Mouse (Mus musculus): ENCODE results near the gene Tfap2d. TPM values are rescaled to one million over a fixed set of nuclear protein-coding genes. Genes with fewer than 3 reads are reported as not detected.

Tfap2d gene
- 0.49 and 0.79 TPM in 2 replicates for polyA plus RNA-seq (2014; fragmentation: Nextera tagmentation; extraction: Ambion mirVana)

- Histone ChIP-seq H3K4me1 (replicated peaks; ENCODE audit: control insufficient read depth, insufficient read depth, low read length) (no peaks in the 10 kb centered on the region), H3K27me3 (ENCODE audit: control insufficient read depth, insufficient read depth, low read length) (peaks cover 90% of the 10 kb centered on the region), H3K4me3 (ENCODE audit: low read depth, low read length) (no peak within 1 kb of the TSS), H3K27ac (ENCODE audit: low read depth, low read length) (no peak within 1 kb of the TSS), H3K9ac (ENCODE audit: low read length) (no peak within 1 kb of the TSS), H3K36me3 (ENCODE audit: control insufficient read depth, insufficient read depth, low read length) (no peaks in the 10 kb centered on the region), H3K4me2 (ENCODE audit: low read depth, low read length, severe bottlenecking) (no peak within 1 kb of the TSS), H3K9me3 (ENCODE audit: control insufficient read depth, low read length) (no peaks in the 10 kb centered on the region)
- WGBS: 4% methylated on average over 6 of the region's 6 CpGs
- ATAC-seq (replicated peaks; ENCODE audit: low FRiP score) (no peak), DNase-seq (ENCODE audit: low spot score) (no peak)
These were observed at the start of gene Tfap2d for GRCm38 (mm10) chr1:19102631-19103030. TSS of gene Tfap2d (plus strand) at chr1:19103022.

- Histone ChIP-seq H3K4me1 (replicated peaks; ENCODE audit: control insufficient read depth, insufficient read depth, low read length) (no peaks in the 10 kb centered on the region), H3K27me3 (ENCODE audit: control insufficient read depth, insufficient read depth, low read length) (no peaks in the 10 kb centered on the region), H3K36me3 (ENCODE audit: control insufficient read depth, insufficient read depth, low read length) (no peaks in the 10 kb centered on the region), H3K4me2 (ENCODE audit: low read depth, low read length, severe bottlenecking) (no peak overlapping the region), H3K4me3 (ENCODE audit: low read depth, low read length) (no peak overlapping the region), H3K9me3 (ENCODE audit: control insufficient read depth, low read length) (no peaks in the 10 kb centered on the region), H3K27ac (ENCODE audit: low read depth, low read length) (no peak overlapping the region), H3K9ac (ENCODE audit: low read length) (no peak overlapping the region)
- ATAC-seq (replicated peaks; ENCODE audit: low FRiP score): 0 out of 2 replicates have a peak, but pooled peaks have one; percentile 44
- WGBS: 16% methylated on average over 3 of the region's 3 CpGs
- DNase-seq (ENCODE audit: low spot score): no peak
These were observed 46.5 kb upstream of the Tfap2d start for GRCm38 (mm10) chr1:19056300-19056699.

GRCm38 (mm10) chr1:19056861-19057260 lies 46.0 kb upstream of the Tfap2d start:
- H3K4me1 ChIP-seq (replicated peaks; ENCODE audit: control insufficient read depth, insufficient read depth, low read length): no peaks in the 10 kb centered on the region
- H3K4me3 ChIP-seq (ENCODE audit: low read depth, low read length): no peak overlapping the region
- no peak overlapping the region for H3K4me2 ChIP-seq (ENCODE audit: low read depth, low read length, severe bottlenecking)
- no peak for DNase-seq (ENCODE audit: low spot score)
- H3K27ac ChIP-seq (ENCODE audit: low read depth, low read length): no peak overlapping the region
- WGBS: 75% methylated on average over 6 of the region's 6 CpGs
- no peak overlapping the region for H3K9ac ChIP-seq (ENCODE audit: low read length)
- no peaks in the 10 kb centered on the region for H3K36me3 ChIP-seq (ENCODE audit: control insufficient read depth, insufficient read depth, low read length)
- no peaks in the 10 kb centered on the region for H3K27me3 ChIP-seq (ENCODE audit: control insufficient read depth, insufficient read depth, low read length)
- no peaks in the 10 kb centered on the region for H3K9me3 ChIP-seq (ENCODE audit: control insufficient read depth, low read length)
- ATAC-seq (replicated peaks; ENCODE audit: low FRiP score): no peak

GRCm38 (mm10) chr1:19088078-19088477 lies 14.7 kb upstream of the Tfap2d start:
- peak; percentile 36; the same call in 1 of the 2 replicates for ATAC-seq (replicated peaks; ENCODE audit: low FRiP score)
- 11% methylated on average over 8 of the region's 8 CpGs for WGBS
- Histone ChIP-seq H3K4me2 (ENCODE audit: low read depth, low read length, severe bottlenecking) (no peak overlapping the region), H3K36me3 (ENCODE audit: control insufficient read depth, insufficient read depth, low read length) (no peaks in the 10 kb centered on the region), H3K4me3 (ENCODE audit: low read depth, low read length) (no peak overlapping the region), H3K27ac (ENCODE audit: low read depth, low read length) (no peak overlapping the region), H3K27me3 (ENCODE audit: control insufficient read depth, insufficient read depth, low read length) (no peaks in the 10 kb centered on the region), H3K9ac (ENCODE audit: low read length) (no peak overlapping the region), H3K4me1 (replicated peaks; ENCODE audit: control insufficient read depth, insufficient read depth, low read length) (no peaks in the 10 kb centered on the region), H3K9me3 (ENCODE audit: control insufficient read depth, low read length) (no peaks in the 10 kb centered on the region)
- DNase-seq (ENCODE audit: low spot score): peak; percentile 55

- H3K27me3 ChIP-seq (ENCODE audit: control insufficient read depth, insufficient read depth, low read length): peaks cover 55% of the 10 kb centered on the region
- DNase-seq (ENCODE audit: low spot score): no peak
- H3K9me3 ChIP-seq (ENCODE audit: control insufficient read depth, low read length): no peaks in the 10 kb centered on the region
- H3K4me1 ChIP-seq (replicated peaks; ENCODE audit: control insufficient read depth, insufficient read depth, low read length): no peaks in the 10 kb centered on the region
- ATAC-seq (replicated peaks; ENCODE audit: low FRiP score): no peak
- no peak overlapping the region for H3K4me3 ChIP-seq (ENCODE audit: low read depth, low read length)
- no peak overlapping the region for H3K9ac ChIP-seq (ENCODE audit: low read length)
- no peak overlapping the region for H3K4me2 ChIP-seq (ENCODE audit: low read depth, low read length, severe bottlenecking)
- H3K36me3 ChIP-seq (ENCODE audit: control insufficient read depth, insufficient read depth, low read length): no peaks in the 10 kb centered on the region
- no peak overlapping the region for H3K27ac ChIP-seq (ENCODE audit: low read depth, low read length)
- WGBS: 2% methylated on average over 18 of the region's 18 CpGs
These were observed 5.9 kb upstream of the Tfap2d start for GRCm38 (mm10) chr1:19096921-19097320.

GRCm38 (mm10) chr1:19103316-19103715 lies 494 bp downstream of the Tfap2d start:
- no peak for DNase-seq (ENCODE audit: low spot score)
- WGBS: under 1% methylated on average over 21 of the region's 21 CpGs
- no peaks in the 10 kb centered on the region for H3K36me3 ChIP-seq (ENCODE audit: control insufficient read depth, insufficient read depth, low read length)
- no peaks in the 10 kb centered on the region for H3K4me1 ChIP-seq (replicated peaks; ENCODE audit: control insufficient read depth, insufficient read depth, low read length)
- H3K27me3 ChIP-seq (ENCODE audit: control insufficient read depth, insufficient read depth, low read length): peaks cover 92% of the 10 kb centered on the region
- no peak overlapping the region for H3K4me3 ChIP-seq (ENCODE audit: low read depth, low read length)
- no peak overlapping the region for H3K9ac ChIP-seq (ENCODE audit: low read length)
- no peak overlapping the region for H3K27ac ChIP-seq (ENCODE audit: low read depth, low read length)
- H3K9me3 ChIP-seq (ENCODE audit: control insufficient read depth, low read length): no peaks in the 10 kb centered on the region
- ATAC-seq (replicated peaks; ENCODE audit: low FRiP score): no peak
- no peak overlapping the region for H3K4me2 ChIP-seq (ENCODE audit: low read depth, low read length, severe bottlenecking)

- Histone ChIP-seq H3K9ac (ENCODE audit: low read length) (no peak overlapping the region), H3K9me3 (ENCODE audit: control insufficient read depth, low read length) (no peaks in the 10 kb centered on the region), H3K36me3 (ENCODE audit: control insufficient read depth, insufficient read depth, low read length) (no peaks in the 10 kb centered on the region), H3K27ac (ENCODE audit: low read depth, low read length) (no peak overlapping the region), H3K4me3 (ENCODE audit: low read depth, low read length) (no peak overlapping the region), H3K27me3 (ENCODE audit: control insufficient read depth, insufficient read depth, low read length) (peaks cover 92% of the 10 kb centered on the region), H3K4me2 (ENCODE audit: low read depth, low read length, severe bottlenecking) (no peak overlapping the region), H3K4me1 (replicated peaks; ENCODE audit: control insufficient read depth, insufficient read depth, low read length) (no peaks in the 10 kb centered on the region)
- DNase-seq (ENCODE audit: low spot score) (no peak), ATAC-seq (replicated peaks; ENCODE audit: low FRiP score) (peak; percentile 18; the same call in 1 of the 2 replicates)
- WGBS: 0% methylated on average over 10 of the region's 10 CpGs
These were observed 937 bp downstream of the Tfap2d start for GRCm38 (mm10) chr1:19103776-19104142.

GRCm38 (mm10) chr1:19104143-19104857 lies 1.5 kb downstream of the Tfap2d start:
- no peak overlapping the region for H3K27ac ChIP-seq (ENCODE audit: low read depth, low read length)
- DNase-seq (ENCODE audit: low spot score): peak; percentile 58
- ATAC-seq (replicated peaks; ENCODE audit: low FRiP score): peak; percentile 60
- under 1% methylated on average over 40 of the region's 40 CpGs for WGBS
- no peaks in the 10 kb centered on the region for H3K9me3 ChIP-seq (ENCODE audit: control insufficient read depth, low read length)
- peaks cover 95% of the 10 kb centered on the region for H3K27me3 ChIP-seq (ENCODE audit: control insufficient read depth, insufficient read depth, low read length)
- H3K4me1 ChIP-seq (replicated peaks; ENCODE audit: control insufficient read depth, insufficient read depth, low read length): no peaks in the 10 kb centered on the region
- no peak overlapping the region for H3K4me2 ChIP-seq (ENCODE audit: low read depth, low read length, severe bottlenecking)
- H3K36me3 ChIP-seq (ENCODE audit: control insufficient read depth, insufficient read depth, low read length): no peaks in the 10 kb centered on the region
- no peak overlapping the region for H3K9ac ChIP-seq (ENCODE audit: low read length)
- no peak overlapping the region for H3K4me3 ChIP-seq (ENCODE audit: low read depth, low read length)

- H3K9ac ChIP-seq (ENCODE audit: low read length): no peak overlapping the region
- no peaks in the 10 kb centered on the region for H3K36me3 ChIP-seq (ENCODE audit: control insufficient read depth, insufficient read depth, low read length)
- peaks cover 95% of the 10 kb centered on the region for H3K27me3 ChIP-seq (ENCODE audit: control insufficient read depth, insufficient read depth, low read length)
- no peak overlapping the region for H3K27ac ChIP-seq (ENCODE audit: low read depth, low read length)
- under 1% methylated on average over 4 of the region's 4 CpGs for WGBS
- no peak for ATAC-seq (replicated peaks; ENCODE audit: low FRiP score)
- H3K4me1 ChIP-seq (replicated peaks; ENCODE audit: control insufficient read depth, insufficient read depth, low read length): 0 out of 2 replicates have a peak, but pooled peaks cover 2% of the 10 kb centered on the region
- H3K4me2 ChIP-seq (ENCODE audit: low read depth, low read length, severe bottlenecking): no peak overlapping the region
- H3K4me3 ChIP-seq (ENCODE audit: low read depth, low read length): no peak overlapping the region
- H3K9me3 ChIP-seq (ENCODE audit: control insufficient read depth, low read length): no peaks in the 10 kb centered on the region
- DNase-seq (ENCODE audit: low spot score): no peak
These were observed 3.6 kb downstream of the Tfap2d start for GRCm38 (mm10) chr1:19106401-19106800.
